Mouse (Mus musculus) kidney, adult 18-20 months (tissue): ENCODE results near the gene Nedd4.
"Not testable (repeated sequence)": the region's sequence is repeated elsewhere in the genome, so short reads cannot be mapped to it uniquely, and the experiment has no call there.

Experiments
- DNase-seq: peaks from one replicate; pipeline ENCODE4 v3.0.0; 2021

Nedd4 gene

DNA sequence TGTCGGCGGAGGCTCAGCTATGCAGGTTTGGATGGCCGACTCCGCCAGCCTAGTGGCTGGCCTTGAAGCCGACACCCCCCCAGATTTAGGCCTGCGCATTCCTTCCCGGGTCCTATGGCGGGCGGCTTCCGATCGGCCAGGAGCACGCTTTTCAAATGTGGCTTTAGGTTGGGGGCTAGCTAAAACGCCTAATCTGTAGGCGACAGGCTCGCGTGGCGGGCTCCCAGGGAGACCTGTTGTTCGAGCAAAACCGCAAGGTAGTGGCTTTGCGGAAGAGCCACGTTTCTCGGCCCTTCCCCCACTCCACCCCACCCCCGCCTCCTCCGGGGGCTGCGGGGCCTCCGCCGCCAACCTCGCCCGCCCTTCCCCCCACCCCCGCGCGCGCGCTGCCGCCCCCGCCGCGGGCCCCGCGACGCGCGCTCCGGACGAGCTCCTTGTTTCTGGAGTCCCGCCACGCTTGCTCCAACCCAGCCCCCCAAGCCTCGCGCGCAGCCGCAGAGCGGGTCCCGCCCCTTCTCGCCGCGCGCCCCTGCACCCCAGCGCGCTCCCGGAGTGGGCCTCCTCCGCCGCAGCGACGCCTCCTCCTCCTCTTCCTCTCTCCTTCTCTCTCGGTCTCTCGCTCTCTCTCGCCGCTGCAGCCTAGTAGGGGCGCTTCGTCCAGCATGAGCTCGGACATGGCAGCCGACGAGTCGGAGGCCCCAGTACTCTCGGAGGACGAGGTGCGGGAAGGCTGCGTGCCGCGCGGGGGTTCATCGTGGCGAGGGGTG lies at the start of gene Nedd4:
Gene Nedd4 (plus strand): TSS at position 452 of the 767 bp plus-strand sequence.
- DNase-seq, result peak; percentile 95

DNA sequence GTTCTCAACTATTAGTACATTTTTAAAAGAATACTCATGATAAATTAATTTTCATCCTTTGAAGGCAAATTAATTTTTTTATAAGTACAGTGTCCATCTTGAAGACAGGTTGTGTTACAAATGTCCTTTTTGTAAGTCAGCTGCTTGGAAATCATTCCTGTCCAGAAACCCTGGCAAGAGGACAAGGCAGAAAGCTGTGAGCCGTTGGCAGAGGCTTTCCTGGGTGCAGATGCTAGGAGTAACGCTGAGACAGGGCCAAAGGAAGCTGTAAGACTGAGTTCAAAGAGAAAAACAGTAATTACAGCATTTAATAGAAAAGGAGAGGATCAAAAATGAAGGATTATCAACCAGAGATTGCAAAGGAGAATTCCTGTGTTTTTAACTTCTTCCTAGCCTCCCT lies 48.3 kb upstream of the Nedd4 start:
- no peak for DNase-seq

DNA sequence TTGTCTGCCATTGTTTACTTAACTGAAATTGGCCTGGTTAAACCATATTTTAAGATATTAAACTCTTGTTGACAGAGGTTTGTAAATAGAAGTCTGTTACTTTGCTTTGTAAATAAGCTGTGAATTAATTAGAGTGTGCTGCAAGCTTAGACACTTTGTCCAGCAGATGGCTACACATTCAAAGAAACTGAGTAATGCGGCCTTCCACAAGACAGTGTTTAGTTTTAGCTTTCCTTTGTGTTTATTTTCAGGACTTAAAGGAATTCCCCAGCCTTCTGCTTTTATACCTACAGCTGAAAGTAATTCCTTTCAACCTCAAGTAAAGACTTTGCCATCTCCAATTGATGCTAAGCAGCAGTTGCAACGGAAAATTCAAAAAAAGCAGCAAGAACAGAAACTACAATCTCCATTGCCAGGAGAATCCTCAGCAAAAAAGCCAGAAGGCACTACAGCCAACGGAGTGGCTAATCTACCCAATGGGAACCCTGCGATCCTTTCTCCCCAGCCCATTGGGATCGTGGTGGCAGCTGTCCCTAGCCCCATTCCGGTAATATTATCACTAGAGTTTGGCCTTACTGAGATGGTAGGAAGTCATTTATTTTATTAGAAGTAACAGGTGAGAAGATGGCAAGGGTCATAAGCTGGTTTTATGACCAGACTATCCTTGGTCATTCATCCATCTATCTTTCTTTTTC lies 47.2 kb upstream of the Nedd4 start:
- DNase-seq, result no peak

DNA sequence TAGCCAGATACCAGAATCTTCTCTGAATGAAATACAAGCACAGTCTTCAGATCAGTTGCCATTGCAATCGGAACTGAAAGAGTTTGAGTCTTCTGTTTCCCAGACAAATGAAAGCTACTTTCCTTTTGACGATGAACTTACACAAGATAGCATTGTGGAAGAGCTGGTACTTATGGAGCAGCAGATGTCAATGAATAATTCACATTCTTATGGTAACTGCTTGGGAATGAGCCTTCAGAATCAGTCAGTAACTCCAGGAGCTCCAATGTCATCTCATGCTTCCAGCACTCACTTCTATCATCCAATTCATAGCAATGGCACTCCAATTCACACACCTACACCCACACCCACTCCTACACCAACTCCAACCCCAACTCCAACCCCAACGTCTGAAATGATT lies 44.1 kb upstream of the Nedd4 start:
- DNase-seq, result no peak

DNA sequence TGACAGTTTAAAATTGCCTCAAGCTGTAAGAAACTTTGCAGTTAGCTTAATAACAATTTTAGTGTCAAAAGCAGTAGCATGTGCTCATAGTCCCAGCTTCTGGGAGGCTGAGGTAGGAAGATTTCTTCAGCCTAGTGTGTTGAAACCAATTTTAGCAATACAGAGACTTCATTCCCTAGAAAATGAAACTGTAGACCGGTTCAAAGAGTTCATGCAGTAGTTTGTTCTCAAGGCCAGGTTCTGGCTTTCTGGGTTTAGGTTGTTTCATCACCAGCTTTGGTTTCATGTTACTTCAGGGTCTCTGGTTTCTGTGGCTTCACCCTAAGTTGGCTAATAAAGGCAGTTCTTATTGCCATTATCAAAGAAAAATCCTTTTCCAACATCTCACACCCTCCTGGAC lies 38.5 kb upstream of the Nedd4 start:
- no peak for DNase-seq

DNA sequence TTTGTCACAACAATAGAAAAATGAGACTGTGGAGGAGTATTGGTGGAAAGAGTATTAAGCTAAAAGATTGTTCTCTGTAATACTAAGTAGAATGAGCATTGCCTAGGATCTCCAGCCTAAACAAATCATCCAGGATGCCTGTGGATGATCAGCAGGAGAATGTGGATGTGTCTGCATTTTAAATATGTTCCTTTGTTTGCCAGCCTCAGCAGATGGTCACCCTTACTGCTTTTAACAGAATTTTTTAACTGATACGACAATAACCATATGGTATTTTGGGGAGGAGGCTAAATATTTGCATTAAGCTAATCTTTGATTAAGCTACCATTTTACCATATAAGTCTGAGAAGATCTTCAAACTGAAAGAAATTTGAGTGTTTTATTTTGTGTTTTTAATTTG lies 34.5 kb upstream of the Nedd4 start:
- no peak for DNase-seq

DNA sequence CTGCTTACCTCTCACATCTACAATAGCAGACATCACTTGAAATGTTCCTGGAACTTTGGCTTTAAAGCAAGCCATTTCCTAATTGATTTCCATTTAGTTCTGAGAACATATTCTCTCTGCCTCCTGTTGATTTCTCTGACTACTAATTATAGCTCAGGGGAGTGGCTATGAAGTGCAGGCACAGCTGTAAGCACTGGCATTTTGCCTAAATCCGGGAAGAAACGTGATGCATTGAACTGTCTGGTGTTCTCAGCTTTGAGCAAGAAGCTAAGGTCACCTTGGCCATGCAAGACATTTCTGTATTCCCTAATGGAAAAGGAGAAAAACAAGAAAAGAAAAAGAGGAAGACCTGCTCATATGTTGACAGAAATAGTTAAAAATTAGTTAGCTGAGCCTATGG lies 33.6 kb upstream of the Nedd4 start:
- no peak for DNase-seq

DNA sequence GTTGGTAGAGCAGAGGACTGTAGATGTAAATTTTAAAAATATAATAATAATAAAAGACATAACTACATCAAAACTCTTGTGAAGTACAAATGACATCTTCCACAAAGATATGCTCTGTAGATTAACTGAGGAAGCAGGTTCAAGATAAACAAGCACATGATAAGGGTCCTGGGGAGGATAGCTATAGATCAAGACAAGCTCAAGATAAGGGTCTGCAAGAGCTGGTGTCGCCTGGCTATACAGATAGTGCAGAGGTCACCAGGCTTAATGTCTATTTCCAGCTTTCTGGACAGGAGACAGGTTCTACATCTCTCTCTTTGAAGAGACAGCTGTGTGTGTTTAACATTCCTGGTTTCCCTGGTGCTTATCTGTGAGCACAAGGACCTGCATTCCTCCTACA lies 29.9 kb upstream of the Nedd4 start:
- DNase-seq, result no peak

DNA sequence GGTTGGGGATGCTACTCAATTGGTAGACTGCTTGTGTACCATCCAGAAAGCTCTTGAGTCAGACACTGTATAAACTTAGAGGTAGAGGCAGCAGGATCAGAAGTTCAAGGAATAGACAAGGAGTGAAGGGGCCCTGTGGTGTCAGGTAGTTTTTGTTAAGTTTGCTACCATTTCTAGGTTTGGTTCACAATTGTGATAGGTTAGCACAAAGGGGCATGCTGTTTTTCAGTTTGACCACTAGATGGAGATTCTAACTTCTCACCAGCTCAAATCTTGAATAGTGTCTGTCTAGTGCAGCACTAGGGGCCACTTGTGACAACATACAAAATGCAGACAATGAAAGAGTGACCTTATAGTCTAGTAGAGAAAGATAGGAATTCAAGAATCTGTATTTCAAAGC lies 27.0 kb upstream of the Nedd4 start:
- no peak for DNase-seq

DNA sequence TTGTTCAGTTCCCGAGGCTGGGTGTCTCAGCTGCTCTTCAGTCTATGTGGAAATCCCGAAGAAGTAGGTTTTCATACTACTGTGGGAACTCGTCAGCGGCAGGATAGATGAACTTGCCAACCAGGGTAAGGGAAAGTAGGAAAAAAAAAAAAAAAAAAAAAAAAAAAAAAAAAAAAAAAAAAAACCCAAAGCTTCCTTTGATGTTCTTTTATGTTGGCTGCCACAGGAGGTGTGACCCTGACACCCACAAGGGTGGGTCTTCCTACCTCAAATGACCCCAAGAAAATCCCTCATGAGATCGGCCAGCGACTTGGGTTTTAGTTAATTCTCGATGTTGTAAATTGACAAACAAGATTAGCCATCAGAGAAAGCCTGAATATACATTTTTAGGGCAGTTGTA lies 25.6 kb upstream of the Nedd4 start:
- DNase-seq, result no peak

DNA sequence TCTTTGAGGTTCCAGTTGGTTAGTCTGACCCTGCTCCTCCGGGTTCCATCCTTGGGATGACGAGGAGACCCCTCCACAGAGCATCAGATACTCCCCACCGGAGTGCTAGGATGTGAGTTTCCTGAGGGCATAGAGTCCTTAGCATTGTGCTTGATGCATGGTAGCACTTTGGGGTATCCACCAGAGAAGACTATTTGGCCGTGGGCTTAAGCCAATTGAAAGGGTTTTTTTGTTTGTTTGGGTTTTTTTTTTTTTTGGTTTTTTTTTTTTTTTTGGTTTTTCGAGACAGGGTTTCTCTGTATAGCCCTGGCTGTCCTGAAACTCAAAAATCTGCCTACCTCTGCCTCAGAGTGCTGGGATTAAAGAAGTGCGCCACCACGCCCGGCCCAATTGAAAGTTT lies 24.9 kb upstream of the Nedd4 start:
- no peak for DNase-seq

DNA sequence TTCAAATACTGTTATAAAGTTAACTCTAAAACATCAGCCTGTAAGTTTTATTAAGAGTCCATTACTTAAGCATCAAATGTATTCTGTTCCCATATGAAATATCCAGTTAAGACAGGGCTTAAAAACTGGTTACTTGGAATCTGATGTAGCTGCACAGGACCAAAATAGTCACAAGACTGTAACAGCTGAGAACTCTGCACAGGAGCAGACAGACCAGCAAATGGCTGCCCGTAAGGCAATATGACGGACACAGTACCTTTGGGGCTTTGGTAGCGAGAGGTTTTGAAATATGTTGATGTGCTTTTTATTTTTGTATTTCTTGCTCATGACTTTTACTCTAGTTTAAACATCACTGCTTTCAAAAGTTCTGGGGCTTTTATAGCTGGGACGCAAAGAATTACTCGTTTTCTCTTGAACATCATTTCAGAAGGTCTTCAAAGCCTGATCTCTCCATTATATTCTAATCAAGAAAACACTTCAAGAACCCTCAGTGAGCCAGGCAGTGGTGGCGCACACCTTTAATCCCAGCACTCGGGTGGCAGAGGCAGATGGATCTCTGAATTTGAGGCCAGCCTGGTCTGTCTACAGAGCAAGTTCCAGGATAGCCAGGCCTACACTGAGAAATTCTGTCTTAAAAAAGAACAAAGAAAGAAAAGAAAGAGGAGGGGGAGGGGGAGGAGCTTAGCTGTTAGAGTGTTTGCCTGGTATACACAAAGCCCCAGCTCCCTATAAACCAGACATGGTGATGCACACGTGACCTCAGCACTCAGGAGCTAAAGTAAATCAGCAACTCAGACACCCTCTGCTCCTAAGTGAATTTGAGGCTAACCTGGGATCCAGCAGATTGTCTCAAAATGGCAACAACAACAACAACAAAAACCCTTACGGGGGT lies 22.9 kb upstream of the Nedd4 start:
- DNase-seq, result no peak

DNA sequence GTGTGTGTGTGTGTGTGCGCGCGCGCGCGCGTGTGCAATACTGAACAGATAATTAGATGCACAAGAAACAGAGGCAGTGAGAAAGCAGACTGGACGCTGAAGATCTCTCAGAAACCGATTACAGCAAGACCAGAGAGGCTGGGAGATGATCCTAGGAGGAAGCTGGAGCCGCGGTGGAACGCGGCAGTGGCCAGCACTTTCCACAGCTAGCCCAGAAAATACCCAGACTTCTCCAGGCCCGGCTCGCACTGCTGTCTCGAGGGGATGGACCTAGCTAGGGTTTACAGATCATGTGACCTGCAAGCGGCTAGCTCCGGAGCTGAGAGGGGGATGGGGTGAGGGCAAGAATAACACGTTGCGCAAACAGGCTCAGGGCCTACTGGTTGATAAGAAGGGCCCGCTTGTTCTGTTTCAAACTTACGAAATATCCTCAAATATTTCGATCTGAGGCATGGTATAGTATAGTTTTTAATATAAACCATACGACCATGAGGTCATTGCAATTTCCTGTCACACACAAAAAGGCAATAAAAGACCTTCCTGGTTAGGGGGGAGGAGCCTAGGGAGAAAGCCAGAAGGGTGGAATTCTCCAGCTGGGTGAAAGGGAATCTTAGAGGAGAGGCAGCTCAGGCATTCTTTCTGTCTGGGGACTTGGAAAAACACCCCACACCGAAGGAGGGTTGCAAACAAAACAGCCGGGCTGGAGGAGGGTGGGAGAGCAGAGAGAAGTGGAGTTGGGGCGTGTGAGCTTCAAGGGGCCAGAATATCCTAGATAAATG lies 22.1 kb upstream of the Nedd4 start:
- peak; percentile 90 for DNase-seq

DNA sequence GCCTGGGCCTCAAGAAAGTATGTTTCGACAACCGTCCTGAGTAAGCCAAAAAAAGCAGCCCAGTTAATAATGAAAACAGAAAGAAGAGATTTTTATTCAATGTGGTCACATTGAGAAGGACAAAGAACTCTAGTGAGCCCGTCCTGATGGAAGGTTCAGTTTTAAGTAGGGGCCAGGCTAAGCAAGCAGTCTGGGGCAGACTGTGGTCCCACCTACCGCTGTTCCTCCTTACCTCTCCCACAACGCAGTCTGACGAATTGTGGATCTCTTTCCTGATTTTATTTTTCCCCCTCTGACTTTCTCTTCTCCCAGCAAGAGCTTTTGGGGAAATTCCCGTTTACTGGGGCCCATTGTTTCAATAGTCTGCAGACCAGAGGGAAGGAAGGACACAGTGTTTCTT lies 21.5 kb upstream of the Nedd4 start:
- no peak for DNase-seq

DNA sequence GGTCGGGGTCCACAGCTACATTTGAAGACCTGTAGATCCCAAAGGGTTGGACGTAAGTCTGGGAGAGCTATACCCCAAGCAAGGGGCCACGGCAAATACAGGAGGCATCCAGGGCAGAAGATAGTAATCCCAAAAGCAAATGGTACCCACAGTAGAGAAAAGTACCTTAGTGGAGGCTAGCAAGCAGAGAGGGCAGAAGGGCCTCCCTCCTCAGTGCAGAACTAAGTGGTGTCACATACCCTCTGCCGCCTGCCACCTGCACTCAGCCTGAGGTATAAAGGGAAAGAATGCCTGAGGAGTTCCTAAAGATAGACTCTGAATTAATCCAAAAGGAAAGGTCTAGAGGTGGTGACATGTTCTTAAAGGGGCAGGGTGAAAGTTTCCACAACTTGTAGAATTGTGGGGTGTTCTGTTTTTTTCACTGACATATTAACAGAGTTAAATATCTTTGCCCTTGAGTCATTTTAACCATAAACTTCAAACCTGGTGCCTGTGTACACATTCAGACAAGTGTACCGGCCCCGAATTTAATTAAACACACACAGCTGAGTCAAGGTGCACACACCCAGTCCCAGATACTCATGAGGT lies 21.0 kb upstream of the Nedd4 start:
- DNase-seq, result peak; percentile 31

DNA sequence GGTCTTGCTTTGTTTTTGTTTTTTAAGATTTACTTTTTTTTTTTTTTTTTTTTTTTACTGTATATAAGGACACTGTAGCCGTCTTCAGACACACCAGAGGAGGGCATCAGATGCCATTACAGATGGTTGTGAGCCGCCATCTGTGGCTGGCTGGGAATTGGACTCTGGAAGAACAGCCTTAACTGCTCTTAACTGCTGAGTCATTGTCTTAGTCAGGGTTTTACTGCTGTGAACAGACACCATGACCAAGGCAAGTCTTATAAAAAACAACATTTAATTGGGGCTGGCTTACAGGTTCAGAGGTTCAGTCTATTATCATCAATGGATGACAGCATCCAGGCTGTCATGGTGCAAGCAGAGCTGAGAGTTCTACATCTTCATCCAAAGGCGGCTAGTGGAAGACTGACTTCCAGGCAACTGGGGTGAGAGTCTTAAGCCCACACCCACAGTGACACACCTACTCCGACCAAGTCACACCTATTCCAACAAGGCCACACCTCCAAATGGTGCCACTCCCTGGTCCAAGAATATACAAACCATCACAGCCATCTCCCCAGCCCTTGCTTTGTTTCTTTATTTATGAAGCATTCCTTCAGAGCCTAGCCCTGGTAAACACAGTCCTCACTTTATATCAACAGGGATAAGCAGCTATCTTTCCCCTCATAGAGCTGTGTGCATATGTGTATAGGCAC lies 19.2 kb upstream of the Nedd4 start:
- not testable (repeated sequence) for DNase-seq

DNA sequence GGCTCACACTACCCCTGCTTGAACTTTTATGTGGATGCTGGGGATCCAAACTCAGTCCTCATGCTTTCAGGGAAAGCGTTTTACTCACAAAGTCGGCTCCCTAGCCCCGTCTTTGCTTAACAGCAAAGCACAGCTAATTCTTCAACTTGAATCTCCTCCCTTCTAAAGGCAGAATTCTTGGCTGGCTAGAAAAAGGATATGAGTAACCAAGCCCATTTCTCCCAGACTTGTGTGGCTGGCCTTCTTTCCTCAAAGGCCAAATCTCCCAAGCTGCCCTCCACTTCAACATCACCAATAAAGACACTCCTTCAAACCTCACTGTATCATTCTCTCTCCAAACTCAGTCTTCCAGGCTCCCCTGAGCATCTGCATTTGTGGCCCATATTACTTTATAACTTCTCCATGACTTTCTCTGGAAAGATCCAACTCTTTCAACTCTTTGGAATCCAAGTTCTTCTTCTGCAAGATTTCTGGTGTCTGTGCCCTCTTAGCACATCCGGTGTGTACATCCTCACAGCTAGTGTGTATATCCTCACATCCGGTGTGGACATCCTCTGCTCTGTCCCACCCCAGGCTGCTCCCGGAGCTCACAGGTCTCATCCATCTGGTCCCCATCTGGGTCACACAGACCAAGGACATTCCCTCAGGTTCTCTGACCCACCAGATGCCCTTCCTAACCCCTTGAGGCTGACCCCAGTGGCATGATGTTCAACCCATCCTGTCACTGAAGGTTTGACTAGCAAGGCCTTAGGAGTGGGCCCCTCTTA lies 18.3 kb upstream of the Nedd4 start:
- no peak for DNase-seq

DNA sequence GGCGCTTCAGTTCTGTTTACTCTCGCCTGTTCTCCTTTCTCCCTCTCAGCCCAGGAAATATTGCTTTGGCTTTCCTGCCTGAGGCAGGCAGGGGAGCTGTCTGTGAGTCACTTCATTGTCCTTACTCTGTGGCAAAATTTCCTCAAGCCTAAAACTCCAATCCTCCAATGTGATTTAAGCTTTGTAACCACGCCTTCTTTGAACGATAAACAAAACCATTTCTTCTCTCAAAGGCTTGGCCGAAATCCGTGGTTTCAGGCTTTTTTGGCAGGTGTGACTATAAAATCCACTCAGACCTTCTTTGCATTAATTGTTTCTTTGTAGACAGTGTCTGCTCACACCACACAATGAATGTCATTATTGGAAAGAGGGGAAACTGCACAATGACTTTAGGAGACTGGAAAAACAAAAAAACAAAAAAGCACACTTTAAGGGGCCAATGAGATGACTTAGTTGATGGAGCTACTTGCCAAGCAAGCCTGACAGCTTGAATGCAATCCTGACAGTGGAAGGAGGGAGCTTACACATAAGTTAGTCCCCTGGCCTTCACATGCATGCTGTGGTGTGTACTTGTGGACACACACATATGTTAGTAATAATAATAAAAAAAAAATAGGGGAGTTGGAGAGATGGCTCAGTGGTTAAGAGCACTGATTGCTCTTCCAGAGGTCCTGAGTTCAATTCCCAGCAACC lies 17.6 kb upstream of the Nedd4 start:
- DNase-seq, result no peak

DNA sequence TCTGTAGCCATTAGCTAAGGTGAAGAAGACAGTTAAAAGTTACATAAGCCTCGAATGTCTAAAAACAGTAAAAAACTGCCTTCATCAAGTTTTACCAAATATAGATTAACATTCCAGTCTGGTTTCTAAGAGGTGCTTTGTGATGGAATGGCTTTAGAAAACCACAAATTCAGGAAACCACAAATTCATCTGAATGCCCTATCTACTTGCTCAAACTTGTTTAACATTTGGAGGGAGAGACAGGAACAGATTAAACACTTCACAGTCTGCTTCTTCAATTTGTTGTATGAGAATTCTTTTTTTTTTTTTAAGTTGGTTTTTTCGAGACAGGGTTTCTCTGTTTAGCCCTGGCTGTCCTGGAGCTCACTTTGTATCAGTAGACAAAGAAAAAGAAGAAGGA lies 12.4 kb upstream of the Nedd4 start:
- DNase-seq, result no peak

DNA sequence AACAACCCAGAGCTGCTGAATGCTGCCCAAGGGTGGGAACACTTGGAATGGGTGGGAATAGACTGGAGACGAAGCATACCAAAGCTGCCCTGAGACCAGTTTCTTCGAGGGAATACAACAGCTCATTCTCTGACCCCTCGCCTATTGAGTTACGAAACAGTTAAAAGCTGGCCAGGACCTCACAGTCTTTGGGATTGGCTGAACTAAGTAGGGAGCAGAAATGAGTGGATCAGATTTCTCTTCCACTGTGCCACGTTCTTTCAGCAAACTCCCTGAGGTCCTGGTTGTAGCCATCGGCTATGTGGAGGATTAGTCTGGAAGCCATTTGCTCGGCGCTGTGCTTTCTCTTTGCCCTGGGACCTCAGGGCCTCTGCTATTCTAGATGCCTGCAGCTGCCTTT lies 9.2 kb upstream of the Nedd4 start:
- DNase-seq, result no peak
